Mouse (Mus musculus) neural tube, embryonic 11.5 days (tissue): ENCODE results near the gene Engase. TPM values are rescaled to one million over a fixed set of nuclear protein-coding genes. Genes with fewer than 3 reads are reported as not detected.

Source experiments
- polyA plus RNA-seq: library from polyadenylated mRNA; unstranded; fragments of >200 nt; fragmentation: Nextera tagmentation; extraction: Ambion mirVana; gene quantifications from 2 replicates; pipeline ENCODE4 v1.2.1, GENCODE M21; 2014

Gene Engase
- polyA plus RNA-seq, 1 experiment from 2014 or later = 7.0 TPM

Other genes starting within 250 kb of the Engase start
- gene Cyth1, start 228.2 kb upstream of the Engase start, polyA plus RNA-seq = 15.6 and 15.8 TPM in 2 replicates
- gene Usp36, start 186.6 kb upstream of the Engase start, polyA plus RNA-seq = 11.5 and 14.5 TPM in 2 replicates
- 0.28 and 0.39 TPM in 2 replicates for gene Cep295nl, start 134.3 kb upstream of the Engase start, polyA plus RNA-seq
- gene Timp2, start 121.1 kb upstream of the Engase start, polyA plus RNA-seq = 46.4 and 51.5 TPM in 2 replicates
- 1.7 and 1.9 TPM in 2 replicates for gene Lgals3bp, start 74.7 kb upstream of the Engase start, polyA plus RNA-seq
- 27.7 and 29.4 TPM in 2 replicates for gene Cant1, start 57.7 kb upstream of the Engase start, polyA plus RNA-seq
- gene C1qtnf1, start 48.6 kb upstream of the Engase start, polyA plus RNA-seq = 2.5 TPM in 2 replicates